Mouse (Mus musculus) Patski (cell line): ENCODE measurements at regions not wholly inside any gene's neighbourhood (a gene's known extent, or its start where the extent isn't known, plus 50 kb on each side); places are given as distances from the start of the nearest gene placed in this dataset.
"Not testable (repeated sequence)": the region's sequence is repeated elsewhere in the genome, so short reads cannot be mapped to it uniquely, and the experiment has no call there.

ENCODE experiments used
- ATAC-seq: fragments of 100-300 bp; one replicate; pipeline ENCODE4 v1.8.0; 2021
- CTCF ChIA-PET: fragments of 350-600 bp; sonication (Branson Sonifier 250); formaldehyde crosslinking; loops from one replicate; lab custom pipeline; 2022; ENCODE audit warnings: inconsistent platforms; lab: Charles Lee
- POLR2A ChIA-PET: fragments of 350-600 bp; sonication (Branson Sonifier 250); formaldehyde crosslinking; loops from one replicate; lab custom pipeline; 2022; ENCODE audit warnings: antibody characterized with exemption, inconsistent platforms; lab: Charles Lee
- DNase-seq: peaks from one replicate; pipeline ENCODE4 v3.0.0-alpha.2; 2011; ENCODE audit warnings: low read depth, low spot score
- H3K27me3 ChIP-seq: fragments of 371-371 bp; one replicate; pipeline ENCODE4 v1.5.1; 2021
- CTCF ChIP-seq: fragments of 100-300 bp; IDR thresholded peaks from one replicate; pipeline ENCODE4 v1.5.1; 2021
- in situ Hi-C: fragments of 300-500 bp; cut with MboI; formaldehyde crosslinking; loops from 3 replicates; pipeline ENCODE4 v1.11.1; 2018; ENCODE audit warnings: low pct_unique_long_range_greater_than_20kb, mixed read lengths

DNA sequence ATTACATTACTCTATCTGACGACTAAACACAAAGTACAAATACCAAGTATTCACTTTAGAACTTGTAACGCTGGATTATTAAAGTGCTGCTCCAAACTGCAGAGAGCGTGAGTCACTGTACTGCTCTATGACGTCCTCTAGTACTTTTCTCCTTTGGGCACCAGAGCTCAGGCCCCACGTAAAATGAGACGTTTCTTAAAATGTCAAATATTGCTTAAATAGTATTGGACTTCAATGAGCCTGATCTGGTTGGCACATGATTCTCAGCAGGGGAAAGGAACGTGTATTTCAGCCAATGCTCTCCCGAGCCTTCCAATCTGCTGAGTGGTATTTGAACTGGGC is 175.8 kb upstream of the Klf14 start:
- in situ Hi-C loops: no loop called here
- POLR2A ChIA-PET: no interaction called here

DNA sequence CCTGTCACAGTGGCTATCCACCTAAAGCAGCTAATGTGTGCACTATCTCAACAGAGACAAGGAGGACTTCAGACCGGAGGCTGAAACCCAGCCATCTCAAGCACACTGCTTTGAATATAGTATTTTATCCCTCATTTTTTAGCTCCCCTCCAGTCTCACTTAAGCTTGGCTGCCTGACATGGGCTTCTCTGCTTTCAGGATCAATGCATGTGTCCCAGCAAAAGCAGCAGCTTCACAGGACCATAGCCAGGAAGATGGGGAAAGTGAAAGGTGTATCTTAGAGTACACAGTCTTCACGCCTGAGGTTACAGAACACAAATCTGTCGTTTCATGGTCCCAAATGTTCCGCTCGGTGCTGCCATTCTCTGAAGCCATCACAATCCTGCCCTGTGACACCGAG is 176.7 kb upstream of the Klf14 start:
- TF ChIP-seq CTCF: no peak
- ATAC-seq (no peak), DNase-seq (no peak)
- H3K27me3 ChIP-seq: no peaks in the 10 kb centered on the region
- in situ Hi-C loops: no loop called here
- POLR2A ChIA-PET: no interaction called here
- CTCF ChIA-PET: interaction anchor here (0.9 to 3.4 kb wide), 2 partner anchors 10 to 41 kb away, joined by 3 to 15 read pairs; no protein-coding TSS in a partner anchor

More for the DNA sequence above, 175.8 kb upstream of the Klf14 start:
- DNase-seq: no peak
- no peak for TF ChIP-seq CTCF
- ATAC-seq: no peak
- CTCF ChIA-PET: interaction anchor here (1.1 to 3.4 kb wide), 3 partner anchors 9 to 22 kb away, joined by 3 to 15 read pairs (median 6); no protein-coding TSS in a partner anchor
- H3K27me3 ChIP-seq: no peaks in the 10 kb centered on the region

DNA sequence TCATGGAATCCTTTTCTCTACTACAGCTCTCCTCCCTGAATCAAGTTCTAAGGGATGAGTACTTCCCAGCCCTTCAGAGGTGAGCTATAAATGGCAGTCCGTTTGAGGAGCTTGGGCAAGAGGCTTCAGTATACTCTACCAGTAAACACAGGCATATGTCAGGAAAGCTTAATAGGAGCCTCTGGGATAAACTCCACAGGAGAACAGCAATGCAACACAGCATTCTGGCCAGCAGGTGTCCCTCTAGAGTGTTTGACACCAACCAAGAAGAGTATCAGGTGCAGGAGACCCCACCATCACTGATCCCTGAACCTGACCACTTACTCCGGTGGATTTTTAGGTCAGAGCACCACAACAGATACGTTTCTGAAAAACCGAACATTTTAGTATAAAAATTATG is 178.0 kb upstream of the Klf14 start:
- in situ Hi-C loops: no loop called here
- ATAC-seq (no peak), DNase-seq (no peak)
- peak; percentile 77 for TF ChIP-seq CTCF
- CTCF ChIA-PET: interaction anchor here (0.9 to 3.4 kb wide), 4 partner anchors 10 to 19 kb away, joined by 3 to 15 read pairs (median 4); no protein-coding TSS in a partner anchor
- H3K27me3 ChIP-seq: no peaks in the 10 kb centered on the region
- POLR2A ChIA-PET: interaction anchor here (1.2 kb wide), 1 partner anchor 10 kb away, joined by 4 read pairs; no protein-coding TSS in a partner anchor

DNA sequence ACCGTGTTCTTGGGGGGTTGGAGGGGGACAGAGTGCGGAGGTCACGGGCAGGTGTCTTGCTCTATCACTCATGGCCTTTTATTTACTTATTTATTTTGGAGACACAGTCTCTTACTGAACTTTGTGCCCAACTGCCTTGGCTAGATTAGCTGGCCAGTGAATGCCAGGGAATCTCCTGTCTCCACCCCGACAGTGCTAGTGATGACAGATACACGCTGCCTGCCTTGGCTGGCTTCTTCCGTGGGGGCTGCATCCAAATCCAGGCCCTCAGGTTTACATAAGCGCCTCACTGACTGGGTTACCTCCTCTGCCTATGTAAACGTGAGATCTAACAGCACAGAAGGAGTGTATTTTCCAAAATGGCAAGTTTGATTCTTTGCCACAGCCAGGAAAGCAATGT is 178.5 kb upstream of the Klf14 start:
- no peak for TF ChIP-seq CTCF
- no peak for DNase-seq
- in situ Hi-C loops: no loop called here
- no peak for ATAC-seq
- POLR2A ChIA-PET: interaction anchor here (1.2 kb wide), 1 partner anchor 9 kb away, joined by 4 read pairs; no protein-coding TSS in a partner anchor
- H3K27me3 ChIP-seq: no peaks in the 10 kb centered on the region
- CTCF ChIA-PET: interaction anchor here (0.9 to 3.4 kb wide), 4 partner anchors 10 to 19 kb away, joined by 3 to 15 read pairs (median 4); no protein-coding TSS in a partner anchor

DNA sequence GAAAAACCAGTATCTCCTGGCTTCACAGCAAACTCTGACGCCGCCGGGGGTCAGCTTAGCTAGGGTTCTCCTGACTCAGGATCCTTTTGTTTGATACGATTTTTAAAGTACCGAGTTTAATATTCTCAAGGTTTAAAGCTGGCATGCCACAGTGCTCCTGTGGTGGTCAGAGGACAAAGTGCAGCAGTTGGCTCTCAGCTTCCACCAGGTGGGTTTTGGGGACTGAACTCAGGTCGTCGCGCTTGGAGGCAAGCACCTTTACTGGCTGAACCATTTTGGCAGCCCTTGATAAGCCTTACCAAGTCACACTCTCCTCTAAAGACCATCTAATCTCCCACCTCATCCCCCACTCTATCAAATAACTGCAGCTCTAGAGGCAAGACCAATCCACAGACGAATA is 181.1 kb upstream of the Klf14 start:
- ChIA-PET CTCF (interaction anchor here (1.8 kb wide), 1 partner anchor 16 kb away, joined by 3 read pairs; no protein-coding TSS in a partner anchor), POLR2A (no interaction called here)
- TF ChIP-seq CTCF: no peak
- DNase-seq (no peak), ATAC-seq (no peak)
- H3K27me3 ChIP-seq: no peaks in the 10 kb centered on the region
- in situ Hi-C loops: no loop called here

DNA sequence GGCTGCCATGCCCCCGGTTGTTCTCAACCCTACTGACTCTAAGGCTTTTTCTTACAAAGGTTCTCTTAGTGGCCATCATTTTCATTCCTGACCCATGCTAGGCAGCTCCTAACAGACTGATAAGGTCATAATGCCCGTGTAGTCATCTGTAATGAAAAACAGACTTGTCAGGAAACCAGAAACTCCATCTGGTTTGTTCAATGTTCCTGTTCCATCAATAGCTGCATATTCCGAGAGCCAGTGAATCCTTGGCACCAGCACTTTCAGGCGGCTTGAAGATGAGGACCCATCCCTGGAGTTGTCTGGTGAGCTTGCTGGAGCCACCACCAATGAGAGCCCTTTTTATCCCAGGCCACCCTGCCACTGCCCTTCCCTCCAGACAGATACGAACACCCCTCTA is 181.7 kb upstream of the Klf14 start:
- no peak for TF ChIP-seq CTCF
- POLR2A ChIA-PET: no interaction called here
- no peaks in the 10 kb centered on the region for H3K27me3 ChIP-seq
- ATAC-seq (no peak), DNase-seq (no peak)
- CTCF ChIA-PET: interaction anchor here (1.8 kb wide), 1 partner anchor 16 kb away, joined by 3 read pairs; no protein-coding TSS in a partner anchor
- in situ Hi-C loops: no loop called here

DNA sequence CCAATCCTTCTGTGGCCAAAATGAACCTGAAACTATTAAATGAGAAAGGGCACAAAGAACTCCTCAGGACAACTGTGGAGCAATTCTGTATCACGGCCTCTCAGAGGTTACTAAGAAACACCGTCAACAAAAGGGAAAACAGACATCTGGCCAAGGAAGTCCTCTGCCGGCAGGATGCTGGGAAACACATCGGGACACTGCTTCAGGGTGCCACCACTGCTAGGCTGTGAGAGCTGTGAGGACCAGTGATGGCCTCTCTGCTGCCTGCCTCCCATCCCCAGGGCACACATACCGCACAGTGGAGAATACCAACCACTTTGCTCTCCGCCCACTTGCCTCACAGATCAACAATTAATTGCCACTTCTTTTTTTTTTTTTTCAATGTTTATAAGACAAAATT is 182.6 kb upstream of the Klf14 start:
- no peaks in the 10 kb centered on the region for H3K27me3 ChIP-seq
- DNase-seq: no peak
- TF ChIP-seq CTCF: no peak
- in situ Hi-C loops: no loop called here
- ChIA-PET POLR2A (no interaction called here), CTCF (interaction anchor here (1.8 kb wide), 1 partner anchor 15 kb away, joined by 3 read pairs; no protein-coding TSS in a partner anchor)
- no peak for ATAC-seq

DNA sequence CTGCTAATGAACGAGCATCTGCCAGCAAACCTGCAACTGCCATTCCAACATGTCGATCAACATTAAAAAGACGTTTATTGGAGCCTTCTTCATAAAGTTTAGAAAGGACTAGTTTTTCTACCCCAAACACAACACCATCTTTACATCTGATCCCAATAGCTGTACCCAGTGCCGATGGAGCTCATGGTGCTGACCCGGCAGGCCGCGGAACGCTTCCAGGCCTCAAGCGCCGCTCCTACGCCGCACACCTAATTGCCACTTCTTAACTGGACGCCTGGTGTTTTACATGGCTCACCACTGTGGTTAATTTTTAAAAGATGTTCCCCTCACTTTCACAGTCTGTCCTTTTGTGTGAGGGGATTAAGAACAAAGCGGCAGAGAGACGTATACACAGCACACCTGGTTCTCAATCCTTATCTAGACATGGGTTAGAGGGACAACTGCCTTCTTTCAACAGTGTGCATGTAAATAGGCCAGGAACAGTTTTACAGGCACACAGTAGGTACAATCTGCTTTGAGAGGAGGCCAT is 183.7 kb upstream of the Klf14 start:
- ATAC-seq, POLR2A ChIA-PET, in situ Hi-C loops, H3K27me3 ChIP-seq, DNase-seq, CTCF ChIA-PET: not testable (repeated sequence)

DNA sequence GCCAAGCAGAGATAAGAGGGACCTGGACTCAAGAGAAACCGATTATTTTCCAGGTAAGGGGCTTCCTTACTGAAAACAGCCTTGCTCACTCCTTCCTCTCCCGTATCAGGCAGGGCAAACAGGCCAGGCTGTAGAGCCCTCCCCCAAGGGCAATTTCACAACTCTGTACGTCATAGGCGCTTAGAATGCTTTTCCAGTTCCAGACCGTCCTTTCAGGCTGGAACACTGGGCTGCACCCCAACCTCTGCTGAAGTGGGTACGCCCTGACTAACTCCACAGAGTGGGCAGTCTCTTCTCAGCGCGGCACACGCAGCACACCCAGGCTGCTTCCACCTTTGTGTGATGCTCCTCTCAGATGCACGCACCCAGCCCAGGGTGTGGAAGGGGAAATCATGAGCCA is 186.8 kb upstream of the Klf14 start:
- POLR2A ChIA-PET: no interaction called here
- H3K27me3 ChIP-seq: no peaks in the 10 kb centered on the region
- no peak for TF ChIP-seq CTCF
- ATAC-seq: no peak
- CTCF ChIA-PET: interaction anchor here (1.3 kb wide), 1 partner anchor 20 kb away, joined by 4 read pairs; no protein-coding TSS in a partner anchor
- DNase-seq: no peak
- in situ Hi-C loops: no loop called here

DNA sequence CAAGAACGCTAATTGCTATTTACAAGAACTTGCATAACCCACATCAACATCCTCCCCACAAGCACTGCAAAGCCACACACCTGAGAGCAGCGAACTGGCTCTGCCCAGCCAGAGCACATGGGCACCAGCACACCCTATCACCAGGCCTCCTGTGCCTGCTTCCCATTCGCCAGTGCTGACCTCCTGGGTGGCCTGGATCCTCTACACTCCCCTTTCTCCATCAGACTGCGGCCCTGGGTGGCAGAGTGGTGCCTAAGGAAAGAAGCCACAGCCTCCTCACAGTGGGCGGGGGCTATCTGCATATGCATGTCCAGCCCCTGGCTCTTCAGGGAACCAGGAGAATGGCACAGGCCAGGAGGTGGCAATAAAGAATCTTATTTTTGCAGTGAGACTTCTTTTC is 187.9 kb upstream of the Klf14 start:
- POLR2A ChIA-PET: interaction anchor here (1.3 kb wide), 2 partner anchors 9 to 43 kb away, joined by 3 to 4 read pairs; no protein-coding TSS in a partner anchor
- DNase-seq: no peak
- CTCF ChIA-PET: interaction anchor here (0.7 to 2.3 kb wide), 3 partner anchors 9 to 30 kb away, joined by 3 to 6 read pairs (median 4); no protein-coding TSS in a partner anchor
- no peak for TF ChIP-seq CTCF
- no peaks in the 10 kb centered on the region for H3K27me3 ChIP-seq
- no peak for ATAC-seq
- in situ Hi-C loops: no loop called here

DNA sequence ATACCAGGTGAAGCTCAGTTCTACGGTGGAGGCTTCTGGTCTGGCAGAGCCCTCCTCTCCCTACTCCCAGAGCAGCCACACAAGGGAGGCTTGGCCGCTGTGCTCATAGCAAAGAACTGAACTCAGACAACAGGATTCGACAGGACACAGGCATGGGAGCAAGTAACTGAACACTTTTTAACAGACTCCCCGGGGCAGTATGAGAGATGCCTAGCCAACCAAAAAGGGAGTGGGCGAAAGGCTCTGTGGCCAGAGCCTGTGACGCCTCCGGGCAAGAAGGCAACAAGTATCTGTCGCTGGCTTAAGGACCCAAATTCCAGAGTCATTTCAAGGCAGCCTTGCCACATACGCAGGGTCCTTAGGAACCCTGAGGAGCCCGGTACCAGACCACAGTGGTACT is 188.8 kb upstream of the Klf14 start:
- ChIA-PET CTCF (interaction anchor here (0.7 to 3.0 kb wide), 4 partner anchors 9 to 29 kb away, joined by 3 to 8 read pairs (median 5); no protein-coding TSS in a partner anchor), POLR2A (interaction anchor here (1.2 to 1.3 kb wide), 2 partner anchors 22 to 44 kb away, joined by 3 read pairs; no protein-coding TSS in a partner anchor)
- no peak for TF ChIP-seq CTCF
- DNase-seq (no peak), ATAC-seq (peak; percentile 75)
- in situ Hi-C loops: no loop called here
- no peaks in the 10 kb centered on the region for H3K27me3 ChIP-seq
